Mouse (Mus musculus): ENCODE results near the gene Tpd52l1.

The Tpd52l1 gene

DNA sequence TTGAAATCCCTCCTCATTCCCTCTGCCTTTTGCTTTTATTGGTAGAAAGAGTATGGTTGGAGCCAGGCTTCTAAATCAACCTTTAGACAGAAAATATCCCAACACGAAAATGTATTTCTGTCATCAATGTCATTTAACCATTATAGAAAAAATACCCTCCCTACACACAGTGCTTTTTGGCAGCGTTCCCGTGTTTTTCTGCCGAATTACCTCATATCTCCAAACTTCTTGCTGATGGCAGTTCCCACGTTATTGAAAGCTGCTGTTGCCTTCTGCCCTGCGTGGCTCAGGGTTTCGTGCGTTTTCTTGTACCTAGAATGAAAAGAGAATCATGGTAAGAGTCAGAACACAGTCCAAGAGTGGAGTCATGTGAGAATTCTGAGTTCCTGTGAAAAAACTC, 99.4 kb downstream of the Tpd52l1 start:
- no peak for DNase-seq (ENCODE audit: low read depth, low spot score)

DNA sequence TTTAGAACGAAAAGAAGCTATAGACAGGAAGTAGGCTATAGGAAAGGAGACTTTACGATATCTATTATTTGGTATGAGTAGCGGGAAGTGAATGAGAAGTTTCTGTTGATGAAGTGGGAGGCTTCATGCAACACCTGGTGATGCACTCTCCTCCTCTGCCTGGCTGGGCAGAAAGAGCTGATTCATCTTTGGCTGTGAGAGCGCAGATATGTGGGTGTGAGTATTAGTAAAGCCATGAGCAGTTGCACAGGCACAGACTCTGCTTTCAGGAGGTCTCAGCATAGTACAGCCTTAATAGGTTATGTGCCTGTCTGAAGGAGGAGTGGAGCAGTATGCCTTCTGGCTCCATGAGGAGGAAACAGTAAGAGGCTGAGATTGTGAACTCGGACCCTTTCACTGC, 109.3 kb downstream of the Tpd52l1 start:
- DNase-seq (ENCODE audit: low read depth, low spot score): no peak

DNA sequence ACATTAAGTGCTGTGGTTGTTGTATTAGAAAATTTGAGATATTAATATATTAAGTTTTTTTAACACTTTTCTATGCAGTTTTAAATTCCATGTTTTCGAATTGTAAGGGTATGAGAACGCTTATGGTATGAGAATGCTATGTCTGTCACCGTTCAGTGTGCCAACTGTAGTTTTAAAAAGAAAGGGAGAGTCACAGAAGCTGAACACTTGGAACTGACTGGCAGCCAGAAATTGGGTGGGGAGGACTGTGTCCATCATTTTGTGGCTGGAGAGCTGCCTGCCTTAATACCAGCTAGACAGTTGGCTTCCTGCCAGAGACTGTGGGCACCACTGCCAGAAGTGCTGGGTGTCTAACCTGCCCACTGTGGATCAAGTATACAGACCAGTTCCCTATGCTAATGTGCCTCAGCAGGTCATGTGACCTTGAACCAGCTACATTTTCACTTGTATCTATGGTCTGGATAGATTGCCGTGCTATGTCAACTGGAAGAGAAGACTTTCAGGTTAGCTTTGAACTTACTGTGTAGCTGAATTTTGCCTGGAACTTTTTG, 114.5 kb downstream of the Tpd52l1 start:
- DNase-seq (ENCODE audit: low read depth, low spot score): no peak

DNA sequence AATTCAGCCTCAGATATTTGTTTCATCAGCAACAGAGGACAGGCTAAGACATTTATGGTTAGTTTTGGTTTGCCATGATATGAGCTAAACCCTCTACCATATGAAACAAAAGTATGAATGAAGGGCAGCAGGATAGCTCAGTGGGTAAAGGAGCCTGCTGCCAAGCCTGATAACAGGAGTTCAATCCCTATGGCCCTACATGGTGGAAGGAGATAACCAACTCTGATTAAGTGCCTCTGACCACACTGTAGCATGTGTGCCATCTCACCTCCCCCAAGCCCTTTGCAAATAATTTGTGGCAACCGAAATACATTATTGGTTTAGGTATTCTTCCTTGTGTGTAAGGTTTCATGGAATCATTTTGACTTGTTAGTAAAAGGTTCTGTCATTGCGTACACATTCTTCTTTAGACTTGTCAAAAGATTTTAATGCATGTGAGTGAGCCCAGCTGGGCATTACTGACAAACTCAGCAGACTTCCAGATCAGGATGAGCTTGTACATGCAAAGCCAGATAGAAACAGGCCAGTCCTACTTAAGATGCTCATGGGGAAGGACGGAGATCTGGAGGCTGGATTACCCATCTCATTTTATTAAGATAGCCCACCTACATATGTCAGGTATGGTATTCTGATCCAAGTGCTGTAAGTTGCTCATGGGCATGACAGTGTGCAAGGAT, 115.3 kb downstream of the Tpd52l1 start:
- DNase-seq (ENCODE audit: low read depth, low spot score): no peak

DNA sequence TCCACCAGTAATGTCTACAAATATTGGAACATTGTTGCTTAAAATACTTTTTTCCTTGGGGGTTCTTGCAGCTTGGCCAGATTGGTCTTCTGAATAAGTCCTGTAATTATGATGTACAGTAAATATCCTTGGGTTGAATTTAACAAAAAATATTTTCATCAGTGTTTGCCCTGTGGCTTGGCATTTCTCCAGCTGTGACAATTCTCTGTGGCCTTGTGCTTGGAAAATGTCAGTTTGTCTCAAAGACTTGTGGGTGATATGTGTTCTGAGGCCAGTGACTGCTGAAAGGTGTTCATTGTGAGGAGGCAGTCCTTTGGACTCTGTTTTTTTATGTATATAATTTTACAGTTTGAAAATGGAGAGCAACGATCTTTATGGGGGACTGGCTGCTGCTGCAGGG, 116.3 kb downstream of the Tpd52l1 start:
- DNase-seq (ENCODE audit: low read depth, low spot score): no peak

DNA sequence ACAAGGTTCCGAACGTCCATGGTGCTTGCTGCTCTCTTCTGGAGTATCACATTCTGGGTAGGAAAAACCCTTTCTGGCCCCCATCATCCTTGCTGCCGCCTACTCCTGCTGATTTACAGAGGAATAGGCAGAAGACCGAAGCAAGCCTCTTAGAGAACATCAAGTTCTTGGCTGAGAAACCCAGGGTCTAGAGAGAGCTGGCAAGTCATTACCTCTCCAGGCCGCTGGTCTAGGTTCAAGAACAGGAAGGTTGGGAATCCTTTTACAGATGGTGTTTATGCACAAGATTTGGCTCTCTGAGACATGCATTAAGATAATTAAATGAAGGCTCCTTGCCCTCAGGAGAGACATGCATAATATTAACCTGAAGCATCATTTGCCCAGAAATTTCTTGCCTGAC, 127.3 kb downstream of the Tpd52l1 start:
- DNase-seq (ENCODE audit: low read depth, low spot score): no peak

DNA sequence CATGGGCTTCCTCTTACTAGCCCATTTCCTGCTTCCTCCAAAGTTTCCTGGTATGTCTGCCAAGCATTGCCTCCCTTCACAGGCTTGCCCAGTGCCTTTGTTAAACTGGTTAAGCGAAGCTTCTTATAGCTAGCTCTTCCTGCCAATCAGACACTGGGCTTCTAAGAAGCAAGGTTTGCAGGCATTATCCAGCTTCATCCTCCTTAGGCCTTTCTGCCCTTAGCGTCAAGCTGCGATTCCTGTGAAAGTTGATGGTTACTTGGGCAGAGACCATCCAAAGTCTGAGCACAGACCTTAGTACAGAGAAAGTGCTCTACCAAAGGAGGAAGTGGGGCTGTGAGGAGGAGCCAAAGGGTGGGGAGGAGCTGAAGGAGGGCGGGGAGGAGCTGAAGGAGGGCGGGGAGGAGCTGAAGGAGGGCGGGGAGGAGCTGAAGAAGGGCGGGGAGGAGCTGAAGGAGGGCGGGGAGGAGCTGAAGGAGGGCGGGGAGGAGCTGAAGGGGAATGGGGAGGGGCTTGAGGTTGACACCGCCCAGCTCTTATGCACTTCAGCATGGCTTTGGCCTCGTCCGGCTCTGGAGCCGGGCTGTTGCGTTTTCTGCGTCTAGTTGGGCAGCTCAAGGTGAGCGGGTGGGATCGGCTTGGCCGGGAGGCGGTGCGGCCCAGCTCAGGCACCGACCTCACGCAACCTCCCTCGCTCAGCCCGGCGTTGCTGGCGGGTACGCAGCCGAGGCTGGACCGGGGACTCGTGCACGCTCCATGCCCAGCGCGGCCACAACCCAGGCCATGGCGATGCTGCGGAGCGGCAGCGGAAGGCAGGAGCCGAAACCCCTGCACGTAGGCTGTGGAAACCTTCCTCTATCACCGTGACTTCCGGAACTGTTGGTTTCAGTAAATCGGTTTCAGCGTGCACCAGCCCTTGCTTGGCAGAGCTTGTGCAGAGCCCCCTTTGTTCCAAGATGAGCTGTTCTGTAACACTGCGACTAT, 132.6 kb downstream of the Tpd52l1 start, which contains the start of gene Hddc2:
TSS of gene Hddc2 (plus strand) at position 519 of the 984 bp plus-strand sequence.
- DNase-seq (ENCODE audit: low read depth, low spot score): peak; percentile 90

DNA sequence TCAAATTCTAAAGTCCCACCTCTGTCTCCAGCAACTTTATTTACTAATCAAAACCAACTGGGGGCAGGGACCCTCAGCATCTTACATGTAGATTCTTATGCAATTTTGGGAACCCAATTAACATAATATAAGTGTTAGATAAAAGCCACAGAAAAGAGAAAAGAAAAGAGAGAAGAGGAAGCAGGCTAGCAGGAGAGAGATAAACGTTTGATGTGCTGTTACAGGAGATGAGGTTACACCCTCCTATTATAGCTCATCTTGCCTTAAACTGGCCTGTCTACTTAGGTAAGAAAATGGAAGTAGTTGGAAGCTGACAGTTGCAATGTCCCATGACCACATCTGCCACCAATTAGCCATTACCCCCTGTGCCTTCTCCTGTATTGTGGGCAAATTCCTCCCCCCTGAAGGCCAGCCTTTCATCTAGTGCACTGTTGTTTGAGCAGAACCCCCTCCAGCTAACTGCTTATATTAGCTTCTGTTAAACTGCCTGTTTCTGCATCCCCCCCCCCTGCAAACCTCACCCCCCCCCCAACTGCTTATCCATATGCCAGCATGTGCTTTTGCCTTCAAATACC, 138.6 kb downstream of the Tpd52l1 start:
- no peak for DNase-seq (ENCODE audit: low read depth, low spot score)

DNA sequence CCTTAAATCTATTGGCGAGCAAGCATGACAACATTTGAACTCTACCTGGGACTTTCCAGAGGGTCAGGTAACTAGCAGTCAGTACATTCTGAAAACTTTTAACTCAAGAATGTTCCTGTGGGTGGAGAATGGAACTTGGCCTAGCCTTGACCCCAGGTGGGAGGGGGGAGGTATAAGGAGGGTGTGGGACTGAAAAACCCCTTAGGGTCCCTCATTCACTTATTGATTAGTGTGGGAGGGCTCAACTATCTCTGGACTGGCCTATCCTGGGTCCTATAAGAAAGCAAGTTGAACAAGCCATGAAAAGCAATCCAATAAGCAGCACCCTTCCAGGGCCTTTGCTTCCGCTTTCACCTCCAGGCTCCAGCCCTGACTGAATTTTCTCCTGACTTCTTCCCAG, 142.3 kb downstream of the Tpd52l1 start:
- DNase-seq (ENCODE audit: low read depth, low spot score): peak; percentile 76

DNA sequence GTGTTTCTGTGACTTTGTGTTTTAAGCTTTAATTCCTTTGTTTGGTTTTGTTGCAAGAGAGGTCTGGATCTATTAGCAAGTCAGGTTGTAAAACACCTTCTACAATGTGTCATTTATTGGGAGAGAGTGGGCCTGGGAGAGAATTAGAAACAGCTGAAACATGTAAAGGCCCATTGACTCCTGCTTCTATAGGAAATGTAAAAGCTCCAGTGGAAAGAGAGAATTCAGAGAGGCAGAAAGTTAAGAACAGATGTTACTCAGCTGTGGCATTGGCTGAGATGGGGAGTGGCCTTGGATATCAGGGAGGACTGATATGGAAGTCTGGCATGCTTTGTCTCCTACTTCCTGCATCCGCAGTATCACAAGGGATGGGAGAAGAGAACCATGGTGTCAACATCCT, 145.5 kb downstream of the Tpd52l1 start:
- no peak for DNase-seq (ENCODE audit: low read depth, low spot score)

DNA sequence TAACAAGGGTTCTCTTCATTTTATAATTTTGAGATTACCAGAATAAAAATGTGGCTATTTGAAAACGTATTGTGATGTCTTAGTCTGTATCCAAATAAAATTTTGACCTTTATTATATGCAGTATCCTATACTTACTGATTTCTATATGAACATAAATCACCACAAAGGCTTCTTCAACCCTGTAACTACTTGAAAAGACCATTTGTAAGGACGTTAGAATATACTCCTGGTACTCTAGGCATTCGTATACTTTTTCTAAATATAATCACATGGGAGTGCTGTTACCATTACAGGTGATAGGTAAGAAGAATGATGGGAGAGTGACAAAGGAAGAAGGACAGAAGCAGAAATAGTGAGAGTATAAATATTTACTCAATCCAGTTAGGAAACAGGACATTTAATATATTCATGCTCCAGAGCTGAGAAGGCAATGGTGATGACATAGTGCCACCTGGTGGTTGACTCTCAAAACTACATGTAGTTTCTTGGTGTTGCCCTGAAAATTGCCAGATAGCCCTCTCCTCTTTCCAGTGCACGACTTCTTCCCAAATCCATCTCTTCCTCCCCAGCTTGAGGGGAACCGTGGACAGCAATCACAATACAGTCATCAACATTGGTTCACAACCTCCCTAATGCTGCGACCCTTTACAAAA, 146.7 kb downstream of the Tpd52l1 start:
- DNase-seq (ENCODE audit: low read depth, low spot score): peak; percentile 61

DNA sequence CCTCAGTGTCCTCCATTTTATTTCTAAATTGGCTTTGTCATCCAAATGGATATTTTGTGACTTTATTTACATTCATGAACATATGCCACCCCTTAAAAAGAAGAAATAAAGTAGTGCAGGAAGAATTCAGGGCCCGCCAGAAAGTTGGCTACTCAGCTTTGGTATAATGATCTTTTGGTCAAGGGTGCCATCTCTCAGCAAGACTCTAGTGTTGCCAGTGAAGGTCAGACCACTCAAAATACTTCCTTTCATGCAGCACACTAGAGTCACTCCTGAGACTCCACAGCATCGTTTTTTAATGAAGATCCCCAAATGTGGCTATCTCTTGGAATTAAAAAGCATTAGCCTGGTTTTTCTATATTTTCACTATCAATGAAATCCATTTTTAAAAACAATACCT, 147.5 kb downstream of the Tpd52l1 start:
- DNase-seq (ENCODE audit: low read depth, low spot score): no peak

DNA sequence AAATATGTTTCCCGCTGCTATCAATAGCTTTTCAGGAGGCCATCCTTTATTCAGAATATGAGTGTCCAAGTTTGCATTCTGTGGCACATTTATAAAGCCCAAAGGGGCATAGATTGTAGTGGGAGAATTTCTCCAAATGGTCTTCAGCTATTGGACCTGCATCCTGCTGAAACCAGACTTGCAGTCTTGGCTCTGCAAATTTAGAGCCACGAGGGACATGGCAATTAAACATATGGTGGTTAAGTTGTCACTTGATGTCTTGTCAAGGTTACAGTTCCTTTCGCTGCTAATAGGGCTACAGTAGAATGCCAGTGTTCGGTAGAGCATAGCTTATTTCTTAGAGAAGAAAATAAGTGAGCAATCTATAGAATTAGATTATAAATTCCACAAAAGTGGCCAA, 148.7 kb downstream of the Tpd52l1 start:
- no peak for DNase-seq (ENCODE audit: low read depth, low spot score)

DNA sequence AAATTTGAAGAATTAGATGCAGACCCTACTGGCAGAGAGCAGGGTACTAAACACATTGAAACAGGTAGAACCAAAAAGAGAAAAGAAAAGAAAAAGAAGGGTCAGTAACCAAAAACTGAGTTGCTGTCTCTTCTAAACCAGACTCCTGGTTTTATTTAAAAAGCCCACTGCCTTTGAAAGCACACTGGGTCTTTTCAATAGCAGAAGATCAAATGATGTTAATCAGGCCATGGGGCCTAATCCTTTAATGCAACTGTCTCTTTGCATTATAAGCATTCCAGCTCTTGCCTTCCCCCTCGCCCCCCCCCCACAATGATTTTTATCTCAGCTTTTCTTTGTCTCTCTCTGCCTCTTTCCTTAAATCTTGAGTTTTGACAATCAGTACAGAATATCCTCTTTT, 149.3 kb downstream of the Tpd52l1 start:
- DNase-seq (ENCODE audit: low read depth, low spot score): no peak

DNA sequence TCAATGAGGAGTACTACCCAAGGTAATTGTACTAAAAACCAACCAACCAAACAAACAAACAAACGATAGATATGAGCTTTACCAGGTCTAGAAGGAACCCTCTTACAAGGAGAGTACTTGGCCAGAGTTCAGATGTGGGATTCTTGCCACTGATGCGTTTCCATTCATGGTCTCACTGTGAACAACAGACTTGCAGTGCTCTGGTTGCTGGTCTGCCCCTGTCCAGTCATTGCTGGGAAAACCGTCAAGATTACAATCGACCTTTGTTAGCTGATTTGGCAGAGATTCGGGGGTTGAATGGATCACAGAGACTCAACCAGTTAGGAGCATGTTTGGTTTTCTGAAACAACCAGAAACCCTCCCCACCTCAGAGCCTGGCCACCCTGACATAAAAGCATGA, 150.1 kb downstream of the Tpd52l1 start:
- DNase-seq (ENCODE audit: low read depth, low spot score): no peak

DNA sequence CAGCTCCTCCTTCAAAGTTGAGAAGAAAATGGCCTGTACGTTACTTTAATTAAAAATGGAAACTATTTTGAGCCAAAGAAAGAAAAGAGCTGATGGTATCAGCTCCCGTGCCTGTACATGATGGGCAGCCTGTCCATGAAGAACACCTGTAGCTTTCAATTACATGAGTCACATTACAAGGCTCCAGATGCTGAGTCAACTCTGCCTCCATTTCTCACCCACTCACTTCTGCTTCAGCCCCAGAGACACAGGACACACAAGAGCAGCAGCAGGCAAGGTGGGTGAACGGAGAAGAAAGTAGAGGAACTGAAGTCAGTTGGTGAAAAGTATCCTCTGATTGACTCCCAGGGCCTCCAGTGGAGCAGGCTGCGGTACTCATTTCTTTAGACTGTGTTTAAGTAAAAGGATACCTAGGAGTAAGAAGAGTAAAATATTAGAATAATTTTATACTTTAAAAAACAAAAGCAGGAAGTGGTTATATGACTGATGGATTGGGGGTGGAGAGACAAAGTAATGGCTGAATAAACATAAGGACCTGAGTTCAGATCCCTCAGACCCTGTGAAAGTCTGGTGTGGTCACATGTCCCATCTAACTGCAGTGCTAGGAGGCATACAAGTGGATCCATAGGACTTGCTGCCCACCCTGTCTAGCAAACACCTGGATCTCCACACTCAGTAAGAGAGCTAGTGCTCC, 156.9 kb downstream of the Tpd52l1 start:
- no peak for DNase-seq (ENCODE audit: low read depth, low spot score)

DNA sequence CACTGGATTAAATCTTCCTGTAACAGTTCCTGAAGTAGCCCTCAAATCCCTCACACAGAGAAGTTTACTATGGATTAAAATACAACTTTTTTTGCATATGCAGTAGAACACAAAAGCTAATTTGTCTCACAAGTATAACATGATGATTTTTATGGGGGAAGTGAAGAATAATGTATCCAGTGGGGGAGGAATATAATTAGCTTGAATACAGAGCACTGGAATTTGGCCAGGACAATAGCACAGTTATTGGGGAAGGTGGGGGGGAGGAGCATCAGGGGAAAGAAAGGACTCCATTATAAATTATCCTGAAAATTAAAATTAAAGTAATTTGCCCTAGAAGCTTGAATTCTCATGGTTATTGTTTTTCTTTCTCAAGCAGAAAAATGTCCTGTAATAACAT, 158.0 kb downstream of the Tpd52l1 start:
- no peak for DNase-seq (ENCODE audit: low read depth, low spot score)
